Mouse (Mus musculus): ENCODE measurements around the gene Stx6.

The Stx6 gene

GRCm38 (mm10) chr1:155247441-155247840 lies 88.9 kb downstream of the Stx6 start:
- TF ChIP-seq GATA4 (IDR thresholded peaks at IDR 0.05; ENCODE audit: insufficient replicate concordance, low read length): no peak

GRCm38 (mm10) chr1:155248041-155248440 lies 89.5 kb downstream of the Stx6 start:
- no peak for TF ChIP-seq GATA4 (IDR thresholded peaks at IDR 0.05; ENCODE audit: insufficient replicate concordance, low read length)

- no peak for TF ChIP-seq GATA4 (IDR thresholded peaks at IDR 0.05; ENCODE audit: insufficient replicate concordance, low read length)
These were observed 91.4 kb downstream of the Stx6 start for GRCm38 (mm10) chr1:155249896-155250295.

GRCm38 (mm10) chr1:155250531-155251135 lies 92.1 kb downstream of the Stx6 start:
- no peak for TF ChIP-seq GATA4 (IDR thresholded peaks at IDR 0.05; ENCODE audit: insufficient replicate concordance, low read length)

GRCm38 (mm10) chr1:155251596-155251995 lies 93.1 kb downstream of the Stx6 start:
- no peak for TF ChIP-seq GATA4 (IDR thresholded peaks at IDR 0.05; ENCODE audit: insufficient replicate concordance, low read length)

- no peak for TF ChIP-seq GATA4 (IDR thresholded peaks at IDR 0.05; ENCODE audit: insufficient replicate concordance, low read length)
These were observed 94.2 kb downstream of the Stx6 start for GRCm38 (mm10) chr1:155252631-155253121.

GRCm38 (mm10) chr1:155253126-155253525 lies 94.6 kb downstream of the Stx6 start:
- TF ChIP-seq GATA4 (IDR thresholded peaks at IDR 0.05; ENCODE audit: insufficient replicate concordance, low read length): no peak

- TF ChIP-seq GATA4 (IDR thresholded peaks at IDR 0.05; ENCODE audit: insufficient replicate concordance, low read length): no peak
These were observed 95.8 kb downstream of the Stx6 start for GRCm38 (mm10) chr1:155254309-155254708.

Measured in liver, adult (tissue).